Mouse (Mus musculus): Measurements from ENCODE around the gene Fzd9. TPM values are rescaled to one million over a fixed set of nuclear protein-coding genes. Genes with fewer than 3 reads are reported as not detected.
A peak's percentile ranks its signal among the peaks of the same experiment; 100 is the strongest.
"Not testable (repeated sequence)": the region's sequence is repeated elsewhere in the genome, so short reads cannot be mapped to it uniquely, and the experiment has no call there.

The Fzd9 gene
- total RNA-seq, 2 experiments from 2014 or later, result 11.0 to 12.3 TPM

DNA sequence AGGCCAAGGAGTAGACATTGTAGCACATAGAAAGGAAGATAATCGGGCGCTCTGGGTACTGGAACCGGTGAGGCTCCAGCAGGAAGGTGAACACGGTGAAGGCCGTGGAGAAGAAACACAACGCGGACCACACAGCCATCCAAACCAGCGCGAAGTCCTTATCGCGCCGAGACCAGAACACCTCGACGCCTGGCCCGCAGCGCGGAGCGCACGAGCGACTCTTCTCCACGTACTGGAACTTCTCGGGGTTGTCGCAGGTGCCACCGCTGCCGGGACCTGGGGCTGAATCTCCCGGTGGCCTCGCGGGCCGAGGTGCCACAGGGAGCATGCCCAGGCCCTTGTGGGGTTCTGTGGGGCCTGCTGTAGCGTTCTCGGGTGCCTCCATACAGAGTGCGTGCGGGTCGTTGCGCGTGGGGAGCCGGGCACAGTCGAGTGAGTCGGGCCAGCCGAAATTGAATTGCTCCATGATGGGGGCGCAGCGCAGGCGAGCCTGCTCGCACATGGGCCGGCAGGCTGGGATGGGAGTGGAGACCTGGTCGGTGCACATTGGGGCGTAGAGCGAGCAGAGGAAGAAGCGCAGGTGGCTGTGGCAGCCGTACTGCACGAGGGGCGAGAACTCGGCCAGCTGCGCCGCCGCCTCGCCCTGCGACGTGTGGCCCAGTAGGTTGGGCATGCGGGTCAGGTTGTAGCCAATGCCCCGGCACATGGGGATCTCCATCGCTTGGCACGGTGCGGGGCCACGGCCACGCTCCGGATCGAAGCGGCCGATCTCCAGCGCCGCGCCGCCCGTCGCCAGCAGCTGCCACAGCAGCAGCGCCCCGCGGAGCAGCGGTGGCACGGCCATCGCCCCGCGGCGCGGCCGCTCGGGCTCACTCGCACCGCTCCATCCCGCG lies 598 bp downstream of the Fzd9 start:
- DNase-seq (ENCODE audit: low spot score in 2 of 2), result no peak

DNA sequence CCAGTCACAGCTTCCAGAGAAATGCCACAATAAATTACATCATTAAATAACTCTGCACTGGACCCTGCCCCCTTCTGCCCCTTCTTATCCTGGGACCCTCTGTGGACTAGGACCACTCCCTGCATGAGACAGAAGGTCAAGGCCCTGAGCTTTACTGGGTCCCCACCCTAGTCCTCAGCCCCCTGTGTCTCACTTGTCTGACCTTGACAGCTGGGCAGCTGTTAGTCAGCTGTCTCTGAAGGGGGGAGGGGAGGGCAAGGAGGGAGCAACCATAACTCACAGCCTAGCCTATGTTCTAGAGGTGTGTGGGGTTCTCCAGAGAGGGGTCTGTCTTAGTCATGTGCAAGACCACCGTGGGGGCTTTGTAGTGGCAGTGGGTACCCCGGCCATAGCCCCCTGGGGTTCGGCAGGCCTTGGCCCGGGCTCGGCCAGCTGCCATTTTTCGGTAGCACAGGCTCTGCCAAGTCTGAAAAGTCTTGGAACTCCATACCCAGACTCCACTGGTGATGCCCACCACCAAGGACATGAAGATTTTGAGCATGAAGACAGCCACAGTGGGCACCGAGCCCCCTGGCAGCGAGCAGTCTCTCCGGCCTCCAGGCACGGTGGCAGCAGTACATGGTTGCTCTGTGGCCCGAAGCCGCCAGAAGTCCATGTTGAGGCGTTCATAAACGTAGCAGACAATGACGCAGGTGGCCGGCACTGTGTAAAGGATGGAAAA lies 1.9 kb downstream of the Fzd9 start:
- no peak for DNase-seq (ENCODE audit: low spot score in 2 of 2)

DNA sequence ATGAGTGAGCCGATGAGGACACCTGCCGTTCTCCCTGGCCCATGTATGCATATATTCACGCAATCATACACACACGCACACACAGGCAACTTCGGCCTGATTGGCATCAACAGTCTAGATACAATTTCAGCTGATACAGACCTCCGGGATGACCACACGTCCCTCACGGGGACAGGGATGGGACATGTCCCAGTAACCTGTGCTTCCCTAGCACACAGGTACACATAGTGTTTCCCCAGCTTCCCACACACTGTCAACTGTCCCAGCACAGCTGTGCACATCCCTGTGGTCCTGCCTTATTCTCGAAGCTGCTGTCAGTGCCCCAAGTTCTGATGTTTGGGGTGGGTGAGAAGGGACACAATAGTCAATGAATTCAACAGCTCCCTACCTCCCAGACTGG lies 3.7 kb downstream of the Fzd9 start:
- no peak for DNase-seq (ENCODE audit: low spot score in 2 of 2)

DNA sequence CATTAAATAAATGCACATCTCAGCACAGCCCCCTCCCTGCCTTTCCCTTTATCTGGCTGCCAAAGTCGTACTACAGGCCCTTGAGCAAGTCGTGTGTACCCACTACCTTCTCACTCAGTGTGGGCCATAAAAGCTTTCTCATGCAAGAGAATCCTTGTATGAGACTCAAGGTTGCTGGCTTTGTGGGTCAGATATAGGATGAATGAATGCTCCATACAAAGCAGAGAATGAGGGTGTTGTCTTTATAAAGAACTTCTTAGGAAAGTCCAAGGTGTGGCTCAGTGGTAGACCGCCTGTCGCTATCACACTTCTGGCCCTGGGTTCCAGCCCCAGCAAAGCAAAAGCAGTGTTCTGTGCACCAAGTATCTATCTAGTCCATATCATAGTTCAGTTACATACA lies 4.5 kb downstream of the Fzd9 start:
- no peak for DNase-seq (ENCODE audit: low spot score in 2 of 2)

DNA sequence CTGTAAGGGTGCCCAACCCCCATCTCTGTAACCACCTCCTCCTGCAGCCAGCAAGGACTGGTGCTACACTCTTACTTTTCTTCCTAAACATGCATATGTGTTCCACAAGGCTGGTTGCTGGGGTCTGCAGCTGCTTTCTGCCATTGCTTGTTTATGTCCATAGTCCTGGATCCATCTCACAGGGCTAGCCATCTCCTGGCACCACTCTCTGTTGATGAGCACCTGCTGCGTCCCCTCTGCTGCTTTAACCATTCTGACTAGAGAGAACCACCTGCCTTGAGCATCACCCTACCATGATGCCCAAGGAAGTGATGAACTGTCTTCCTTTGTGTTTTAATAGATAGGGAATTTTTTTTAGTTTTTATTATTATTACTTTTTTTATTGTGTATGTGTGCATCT lies 7.9 kb downstream of the Fzd9 start:
- no peak for DNase-seq (ENCODE audit: low spot score in 2 of 2)

DNA sequence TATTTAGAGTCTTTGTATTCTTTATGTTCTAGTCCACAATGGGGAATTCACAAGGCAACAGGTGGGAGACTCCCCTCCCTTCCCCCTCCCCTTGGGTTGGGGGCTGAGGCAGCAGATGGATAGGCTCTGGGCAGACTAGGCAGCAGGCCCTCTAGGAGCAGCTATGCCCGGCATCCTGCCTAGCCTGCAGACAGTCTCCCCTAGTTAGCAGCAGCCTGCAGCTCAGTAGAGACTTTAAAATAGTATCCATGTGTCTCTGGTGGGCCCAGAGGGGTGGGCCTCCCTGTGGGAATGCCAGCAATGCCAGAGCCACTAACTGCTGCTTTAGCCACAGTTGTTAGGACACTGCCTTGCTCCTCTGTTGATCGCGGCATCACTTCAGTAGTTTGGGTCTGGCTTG lies 8.4 kb downstream of the Fzd9 start:
- DNase-seq (ENCODE audit: low spot score in 2 of 2), result peak; percentile 19 to 47

DNA sequence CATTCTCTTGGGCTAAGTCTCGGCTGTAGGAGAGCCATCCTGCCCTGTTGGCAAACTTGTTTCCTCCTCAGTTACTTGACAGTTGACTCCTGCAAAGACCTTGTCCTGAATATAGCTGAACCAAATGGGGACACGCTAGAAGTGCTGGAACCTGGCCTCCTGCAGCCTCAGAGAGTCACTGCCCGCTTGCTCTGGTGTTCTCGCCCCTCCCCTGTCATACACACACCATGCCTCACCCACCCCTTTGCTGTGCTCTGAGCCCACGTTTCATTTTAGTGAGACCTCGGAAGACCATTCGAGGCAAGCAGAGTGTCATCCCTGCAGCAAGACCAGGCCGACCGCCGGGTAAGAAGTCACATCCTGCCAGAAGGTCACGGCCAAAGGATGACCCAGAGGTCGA lies 8.9 kb downstream of the Fzd9 start:
- DNase-seq (ENCODE audit: low spot score in 2 of 2), result no peak

DNA sequence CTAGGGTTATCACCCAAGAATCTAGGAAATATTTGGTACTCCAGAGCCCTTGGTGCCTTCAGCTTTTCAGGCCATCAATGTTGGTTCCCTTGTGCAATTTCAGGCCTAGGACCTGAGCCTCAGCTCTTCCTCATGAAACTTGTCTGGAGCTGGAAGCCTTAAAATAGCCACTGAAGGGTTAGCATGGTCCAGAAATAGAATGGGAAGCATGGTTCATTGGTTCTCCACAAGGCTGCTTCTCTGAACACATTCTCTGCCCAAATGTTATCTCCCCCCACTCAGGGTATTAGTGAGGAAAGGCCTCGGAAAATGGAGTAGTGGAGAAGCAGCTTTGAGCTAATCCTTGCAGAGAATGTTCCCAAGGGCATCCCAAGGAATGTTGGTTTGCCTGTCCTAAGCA lies 9.6 kb downstream of the Fzd9 start:
- no peak for DNase-seq (ENCODE audit: low spot score in 2 of 2)

DNA sequence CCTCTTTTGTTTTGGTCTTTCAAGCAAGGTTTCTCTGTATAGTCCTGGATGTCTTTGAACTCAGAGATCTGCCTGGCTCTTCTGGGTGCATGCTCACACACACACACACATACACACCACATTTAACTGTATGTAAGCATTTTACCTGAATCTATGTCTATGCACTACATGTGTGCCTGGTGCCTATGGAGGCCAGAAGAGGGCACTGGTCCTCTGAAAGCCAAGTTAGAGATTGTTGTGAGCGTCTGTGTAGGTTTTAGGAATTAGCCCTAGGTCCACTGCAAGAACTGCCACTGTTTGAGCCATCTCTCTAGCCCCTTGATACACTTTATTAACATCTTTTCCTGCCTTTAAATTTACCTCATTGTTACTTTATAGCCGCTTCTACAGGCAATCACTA lies 12.2 kb downstream of the Fzd9 start:
- DNase-seq (ENCODE audit: low spot score in 2 of 2), result no peak

DNA sequence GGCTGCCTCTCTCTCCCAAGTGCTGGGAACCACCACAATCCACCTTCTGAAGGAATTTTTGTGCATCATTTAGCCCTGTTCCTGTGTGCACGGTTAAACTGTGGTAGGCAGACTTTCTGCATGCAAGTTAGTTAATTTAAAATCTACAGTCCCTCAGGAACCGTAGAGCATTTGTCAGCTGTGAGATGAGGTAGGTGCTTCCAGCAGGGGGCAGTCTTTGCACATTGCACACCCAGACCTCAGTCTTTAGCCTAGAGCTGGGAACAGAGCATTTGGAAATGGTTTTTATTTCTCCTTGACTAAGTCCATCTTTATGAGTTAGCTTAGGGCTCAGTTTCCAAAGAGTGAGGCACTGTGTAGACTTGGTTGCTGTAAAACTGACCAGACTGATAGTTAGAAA lies 14.5 kb downstream of the Fzd9 start:
- DNase-seq (ENCODE audit: low spot score in 2 of 2), result peak; percentile 53 to 72

DNA sequence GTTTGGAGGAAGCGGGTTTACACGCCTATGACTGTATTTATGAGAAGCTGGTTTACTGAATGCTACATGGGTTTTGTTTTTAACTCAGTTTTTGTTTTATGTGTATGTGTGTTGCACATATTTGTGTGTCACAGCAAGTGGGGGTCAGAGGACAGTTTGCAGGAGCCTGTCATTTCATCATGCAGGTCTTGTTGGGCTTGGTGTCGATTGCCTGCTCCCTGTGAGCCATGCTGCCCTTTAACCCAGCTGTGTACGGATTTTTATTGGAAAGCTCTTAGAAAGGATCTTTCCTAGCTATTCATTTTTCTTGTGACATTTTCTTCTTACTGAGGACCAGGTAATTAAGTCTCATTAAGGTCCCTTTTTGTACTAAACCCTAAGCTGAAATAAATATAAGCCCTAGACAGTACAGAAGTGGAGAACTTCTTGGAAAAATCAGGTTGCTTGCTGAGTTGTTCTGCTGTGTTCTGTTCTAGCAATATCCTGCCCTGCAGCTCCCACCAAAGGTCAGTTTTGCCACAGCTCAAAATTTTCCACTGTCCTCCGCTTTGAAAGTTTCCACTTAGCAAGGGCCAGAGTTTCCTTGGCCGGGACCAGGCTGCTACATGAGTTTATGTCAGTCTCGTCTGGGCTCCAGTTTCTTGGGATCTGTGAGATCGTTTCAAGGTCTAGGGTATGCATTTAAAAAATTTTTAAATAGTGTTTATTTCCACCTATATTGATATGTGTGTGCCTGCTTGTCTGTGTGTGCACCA lies 17.7 kb downstream of the Fzd9 start:
- no peak for DNase-seq (ENCODE audit: low spot score in 2 of 2)

DNA sequence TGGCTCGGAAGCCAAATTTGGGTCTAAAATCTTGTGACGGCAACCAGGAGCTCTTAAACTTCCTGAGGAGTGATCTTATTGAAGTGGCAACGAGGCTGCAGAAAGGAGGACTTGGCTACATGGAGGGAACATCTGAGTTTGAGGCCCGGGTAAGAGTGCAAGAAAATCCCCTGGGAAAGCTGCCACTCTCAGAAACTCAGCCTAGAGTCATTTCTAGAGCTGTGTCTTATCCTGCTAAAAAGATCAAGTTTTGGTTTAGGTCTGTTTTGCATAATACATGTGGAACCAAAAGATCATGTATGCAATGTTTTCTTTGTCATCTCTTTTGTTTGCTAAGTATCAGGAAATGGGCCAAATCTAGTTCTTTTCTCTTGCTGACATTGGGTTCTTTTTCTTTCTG lies 20.8 kb downstream of the Fzd9 start:
- no peak for DNase-seq (ENCODE audit: low spot score in 2 of 2)

DNA sequence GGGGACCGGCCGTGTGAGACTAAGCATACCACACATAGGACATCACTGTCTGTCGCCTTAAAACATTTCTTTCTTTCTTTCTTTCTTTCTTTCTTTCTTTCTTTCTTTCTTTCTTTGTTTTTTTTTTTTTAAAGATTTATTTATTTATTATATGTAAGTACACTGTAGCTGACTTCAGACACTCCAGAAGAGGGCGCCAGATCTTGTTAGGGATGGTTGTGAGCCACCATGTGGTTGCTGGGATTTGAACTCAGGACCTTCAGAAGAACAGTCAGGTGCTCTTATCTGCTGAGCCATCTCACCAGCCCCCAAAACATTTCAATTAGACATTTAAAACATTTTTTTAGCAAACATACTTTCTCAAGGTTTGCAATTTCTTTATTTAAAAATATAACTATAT lies 25.2 kb downstream of the Fzd9 start:
- DNase-seq (ENCODE audit: low spot score in 2 of 2), result not testable (repeated sequence)

DNA sequence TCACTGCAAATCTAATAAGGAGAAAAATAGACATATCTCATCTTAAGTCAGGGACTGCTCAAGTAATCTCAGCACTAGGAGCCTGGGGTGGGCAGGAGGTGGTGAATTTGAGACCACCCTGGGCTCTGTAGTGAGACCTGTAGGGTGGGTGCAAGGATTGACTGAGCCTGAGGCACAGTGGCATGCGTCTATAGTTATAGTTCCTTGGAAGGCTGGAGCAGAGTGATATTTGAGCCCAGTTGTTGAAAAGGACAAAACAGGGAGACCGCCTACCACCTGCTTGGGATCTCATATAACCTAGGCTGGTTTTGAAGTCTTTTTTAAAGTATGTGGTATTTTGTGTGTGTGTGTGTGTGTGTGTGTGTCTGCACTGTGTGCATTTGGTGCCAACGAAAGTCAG lies 26.9 kb downstream of the Fzd9 start:
- no peak for DNase-seq (ENCODE audit: low spot score in 2 of 2)

DNA sequence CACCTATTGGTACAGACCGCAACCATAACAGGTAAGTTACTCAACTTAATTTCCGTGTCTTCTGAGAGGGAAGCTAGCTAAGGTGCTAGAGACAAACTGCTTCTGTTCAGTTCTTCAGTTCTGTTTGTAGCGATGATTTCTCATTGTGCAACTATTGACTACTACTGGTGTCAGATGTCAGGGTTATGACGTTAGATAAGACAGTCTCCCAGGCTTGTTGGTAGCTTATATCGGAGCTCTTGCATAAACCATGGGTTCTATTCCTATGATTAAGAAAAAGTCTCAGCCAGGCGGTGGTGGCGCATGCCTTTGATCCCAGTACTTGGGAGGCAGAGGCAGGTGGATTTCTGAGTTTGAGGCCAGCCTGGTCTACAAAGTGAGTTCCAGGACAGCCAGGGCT lies 29.0 kb downstream of the Fzd9 start:
- no peak for DNase-seq (ENCODE audit: low spot score in 2 of 2)

DNA sequence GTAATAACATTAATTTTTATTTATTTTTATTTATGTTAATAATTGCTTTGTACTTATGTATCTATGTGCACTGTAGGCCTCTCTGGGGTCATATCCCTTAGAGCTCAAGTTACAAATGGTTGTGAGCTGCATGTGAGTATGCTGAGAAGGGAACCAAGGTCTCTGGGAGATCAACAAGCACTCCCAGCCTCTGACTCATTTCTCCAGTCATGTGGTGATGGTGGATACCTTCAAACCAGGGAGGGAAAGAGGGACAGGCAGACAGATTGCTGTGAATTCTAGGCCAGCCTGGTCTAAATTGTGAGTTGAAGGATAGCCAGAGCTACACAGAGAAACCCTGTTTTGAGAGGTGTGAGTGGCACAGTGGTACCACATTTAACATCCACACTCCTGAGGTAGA lies 30.1 kb downstream of the Fzd9 start:
- DNase-seq (ENCODE audit: low spot score in 2 of 2), result no peak

DNA sequence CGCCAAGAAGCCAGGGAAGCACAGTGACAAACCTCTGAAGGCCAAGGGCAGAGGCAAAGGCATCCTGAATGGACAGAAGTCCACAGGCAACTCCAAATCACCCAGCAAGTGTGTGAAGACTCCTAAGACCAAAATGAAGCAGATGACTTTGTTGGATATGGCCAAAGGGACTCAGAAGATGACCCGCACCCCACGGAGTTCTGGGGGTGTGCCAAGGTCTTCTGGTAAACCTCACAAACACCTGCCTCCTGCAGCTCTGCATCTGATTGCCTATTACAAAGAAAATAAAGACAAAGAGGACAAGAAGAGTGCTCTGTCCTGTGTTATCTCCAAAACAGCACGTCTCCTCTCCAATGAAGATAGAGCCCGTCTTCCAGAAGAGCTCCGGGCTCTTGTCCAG lies 34.2 kb downstream of the Fzd9 start:
- DNase-seq (ENCODE audit: low spot score in 2 of 2), result no peak

DNA sequence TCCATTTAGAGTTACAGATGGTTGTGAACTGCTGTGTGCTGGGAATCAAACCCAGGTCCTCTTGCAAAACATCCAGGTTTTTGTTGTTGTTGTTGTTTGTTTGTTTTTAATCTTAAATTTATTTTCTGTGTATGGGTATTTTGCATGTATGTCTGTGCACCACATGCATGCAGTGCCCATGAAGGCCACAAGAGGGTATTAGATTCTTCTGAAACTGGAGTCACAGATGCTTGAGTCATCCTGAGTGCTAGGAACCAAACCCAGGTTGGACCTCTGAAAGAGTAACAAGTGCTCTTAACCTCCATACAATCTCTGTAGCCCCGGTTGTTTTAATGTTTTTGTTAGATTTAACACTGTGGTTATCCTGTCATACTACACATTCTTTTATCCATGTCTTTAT lies 42.8 kb downstream of the Fzd9 start:
- DNase-seq (ENCODE audit: low spot score in 2 of 2), result no peak

DNA sequence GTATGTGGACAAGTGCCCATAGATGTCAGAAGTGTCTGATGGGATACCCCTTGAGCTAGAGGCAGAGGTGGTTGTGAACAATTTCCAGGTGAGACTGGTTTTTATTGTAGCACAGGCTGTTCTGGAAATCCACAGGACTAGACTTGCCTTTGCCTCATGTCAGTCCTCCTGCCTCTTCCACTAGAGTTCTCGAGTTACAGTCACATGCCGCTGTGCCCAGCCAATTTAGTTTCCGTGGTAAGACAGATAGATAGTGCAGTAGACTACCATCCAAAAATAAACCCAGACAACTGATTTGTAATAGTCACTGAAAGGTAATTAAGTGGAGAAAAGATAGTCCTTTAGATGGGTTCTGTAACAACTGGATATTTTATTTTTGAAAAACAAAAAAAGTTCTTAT lies 48.3 kb downstream of the Fzd9 start:
- no peak for DNase-seq (ENCODE audit: low spot score in 2 of 2)

All from layer of hippocampus, postnatal 14 days (tissue).